Mouse (Mus musculus) stomach, embryonic 16.5 days (tissue): ENCODE data around the gene Gbx2. TPM values are rescaled to one million over a fixed set of nuclear protein-coding genes. Genes with fewer than 3 reads are reported as not detected.

Experiments
- ATAC-seq: fragments of 200-750 bp; cut with Nextera tagmentation; 2 replicates; pipeline ENCODE4 v1.8.0; 2017; ENCODE audit warnings: moderate number of reproducible peaks, moderate TSS enrichment; ENCODE audit not compliant: insufficient read depth, low FRiP score
- H3K27ac ChIP-seq: fragments of 300-500 bp; sonication (generic); 2 replicates; pipeline ENCODE4 v1.5.1; 2014; ENCODE audit warnings: low read length
- H3K27me3 ChIP-seq: fragments of 300-500 bp; sonication (generic); 2 replicates; pipeline ENCODE4 v1.6.1; 2014; ENCODE audit warnings: low read length, control low read depth, mixed read lengths; ENCODE audit not compliant: control insufficient read depth, insufficient read depth
- H3K36me3 ChIP-seq: fragments of 300-500 bp; sonication (generic); 2 replicates; pipeline ENCODE4 v1.6.1; 2014; ENCODE audit warnings: low read length; ENCODE audit not compliant: control insufficient read depth, insufficient read depth
- H3K4me1 ChIP-seq: fragments of 300-500 bp; sonication (generic); 2 replicates; pipeline ENCODE4 v1.6.1; 2014; ENCODE audit warnings: low read length, control low read depth, mixed read lengths; ENCODE audit not compliant: control insufficient read depth, insufficient read depth
- H3K4me2 ChIP-seq: fragments of 300-500 bp; sonication (generic); 2 replicates; pipeline ENCODE4 v1.6.1; 2014; ENCODE audit warnings: low read depth, low read length, mixed read lengths
- H3K4me3 ChIP-seq: fragments of 300-500 bp; sonication (generic); replicated peaks from 2 replicates; pipeline ENCODE4 v1.5.1; 2014; ENCODE audit warnings: mild to moderate bottlenecking, low read length
- H3K9ac ChIP-seq: fragments of 300-500 bp; sonication (generic); 2 replicates; pipeline ENCODE4 v1.6.1; 2014; ENCODE audit warnings: low read length
- H3K9me3 ChIP-seq: fragments of 300-500 bp; sonication (generic); replicated peaks from 2 replicates; pipeline ENCODE4 v1.6.1; 2016; ENCODE audit warnings: low read length, control low read depth; ENCODE audit not compliant: control insufficient read depth
- WGBS: fragments of 180-500 bp; shearing (Covaris S2); extraction: QIAGEN DNeasy Blood & Tissue Kit; methylation state at CpG from one replicate; pipeline ENCODE4 v1.1.7; 2014; 5-methylcytosine and 5-hydroxymethylcytosine counted together
- polyA plus RNA-seq: library from polyadenylated mRNA; unstranded; fragments of >200 nt; fragmentation: Nextera tagmentation; extraction: Ambion mirVana; gene quantifications from 2 replicates; pipeline ENCODE4 v1.2.1, GENCODE M21; 2015

Gbx2 gene
- polyA plus RNA-seq, 1 experiment from 2014 or later, result not detected

DNA sequence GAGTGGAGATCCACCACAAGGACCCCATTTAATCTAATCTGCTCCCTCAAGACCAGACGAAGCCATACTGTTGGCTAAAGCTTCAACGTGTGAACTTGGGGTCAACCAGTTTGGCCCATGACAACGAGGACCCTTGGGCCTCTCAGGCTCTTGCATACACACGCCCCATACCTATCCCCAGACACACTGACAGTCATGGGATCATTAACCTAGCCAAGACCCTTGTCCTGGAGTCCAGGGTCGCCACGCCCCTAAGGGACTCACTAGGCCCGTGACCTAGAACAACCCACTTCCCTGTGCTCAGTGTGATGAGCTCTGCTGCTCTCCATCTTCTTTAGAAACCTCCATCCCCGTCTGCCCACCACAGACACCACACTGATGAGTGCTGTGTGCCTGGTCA is 46.6 kb downstream of the Gbx2 start:
- Histone ChIP-seq H3K4me2 (no peak overlapping the region), H3K9me3 (no peaks in the 10 kb centered on the region), H3K36me3 (0 out of 2 replicates have a peak, but pooled peaks cover 5% of the 10 kb centered on the region), H3K27me3 (no peaks in the 10 kb centered on the region), H3K27ac (no peak overlapping the region), H3K4me1 (peaks cover 17% of the 10 kb centered on the region), H3K4me3 (no peak overlapping the region), H3K9ac (no peak overlapping the region)
- no peak for ATAC-seq
- WGBS, result 84% methylated on average over 8 of the region's 8 CpGs

DNA sequence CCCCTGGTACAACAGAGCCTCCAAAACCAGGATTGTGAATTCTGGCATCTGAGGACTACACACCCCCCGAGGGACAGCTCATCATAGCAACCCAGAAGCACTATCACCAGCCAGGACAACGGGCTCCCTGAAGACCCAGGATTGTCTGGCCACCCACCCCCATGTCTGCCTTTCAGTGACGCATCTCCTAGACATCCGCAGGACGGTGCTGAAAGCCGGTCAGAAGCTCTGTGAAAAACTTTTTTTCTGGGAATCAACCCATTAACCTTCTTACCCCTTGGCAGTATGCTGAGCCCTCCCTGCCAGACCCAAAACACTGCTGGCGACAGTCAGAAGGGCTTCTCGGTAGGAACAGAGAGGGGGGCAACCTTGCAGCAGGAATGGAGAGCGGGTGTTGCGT is 50.1 kb downstream of the Gbx2 start:
- Histone ChIP-seq H3K4me1 (peaks cover 24% of the 10 kb centered on the region), H3K4me3 (no peak overlapping the region), H3K9ac (no peak overlapping the region), H3K36me3 (no peaks in the 10 kb centered on the region), H3K27me3 (no peaks in the 10 kb centered on the region), H3K4me2 (no peak overlapping the region), H3K9me3 (no peaks in the 10 kb centered on the region), H3K27ac (no peak overlapping the region)
- no peak for ATAC-seq
- WGBS, result 65% methylated on average over 10 of the region's 10 CpGs

DNA sequence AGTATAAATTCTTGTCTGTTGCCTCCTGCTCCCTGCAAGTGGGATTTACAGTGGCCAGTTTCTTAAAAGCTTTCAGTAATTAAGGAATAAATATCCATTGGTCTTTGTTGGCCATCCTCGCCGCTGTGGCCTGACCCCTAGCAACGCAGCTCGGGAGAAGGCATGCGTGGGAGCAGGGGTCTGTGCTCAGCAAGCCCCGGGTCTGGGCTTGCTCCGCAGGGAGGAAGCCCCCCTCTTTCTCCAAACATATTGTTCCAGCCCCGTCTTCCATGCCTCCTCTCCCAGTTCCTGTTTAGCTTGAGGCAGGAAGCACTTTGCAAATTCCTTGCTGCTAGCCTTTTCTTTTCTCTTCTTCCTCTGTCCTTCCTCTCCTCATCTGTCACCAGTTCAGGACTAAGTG is 50.8 kb downstream of the Gbx2 start:
- Histone ChIP-seq H3K4me1 (peaks cover 17% of the 10 kb centered on the region), H3K27me3 (no peaks in the 10 kb centered on the region), H3K9me3 (no peaks in the 10 kb centered on the region), H3K36me3 (no peaks in the 10 kb centered on the region), H3K4me3 (no peak overlapping the region), H3K27ac (no peak overlapping the region), H3K4me2 (no peak overlapping the region), H3K9ac (no peak overlapping the region)
- ATAC-seq, result no peak
- WGBS, result 35% methylated on average over 8 of the region's 8 CpGs

DNA sequence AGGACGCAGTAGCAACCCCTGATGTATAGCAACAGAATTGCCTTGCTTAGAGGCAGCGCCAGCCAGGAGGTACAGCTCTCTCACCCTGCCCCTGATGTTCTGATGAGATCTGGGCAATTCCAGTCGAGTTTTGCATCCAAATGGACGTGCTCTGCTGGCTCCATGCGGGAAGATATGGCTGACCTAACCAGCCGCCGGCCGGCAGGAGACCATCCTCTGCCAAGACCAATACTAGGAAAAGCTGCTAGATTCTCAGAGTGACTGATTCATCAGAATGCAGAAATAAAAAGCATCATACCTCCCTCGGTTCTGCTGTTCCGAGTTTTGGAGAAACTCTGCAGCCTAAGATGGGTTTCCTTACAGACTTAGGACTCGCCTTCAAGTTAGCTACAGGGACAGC is 52.5 kb downstream of the Gbx2 start:
- H3K4me1 ChIP-seq, result peaks cover 8% of the 10 kb centered on the region; the same call in 1 of the 2 replicates
- no peak overlapping the region for H3K4me2 ChIP-seq
- WGBS, result 87% methylated on average over 11 of the region's 11 CpGs
- H3K36me3 ChIP-seq, result no peaks in the 10 kb centered on the region
- H3K9me3 ChIP-seq, result no peaks in the 10 kb centered on the region
- no peak overlapping the region for H3K27ac ChIP-seq
- ATAC-seq, result no peak
- H3K4me3 ChIP-seq, result no peak overlapping the region
- no peaks in the 10 kb centered on the region for H3K27me3 ChIP-seq
- H3K9ac ChIP-seq, result no peak overlapping the region

Other genes starting within 250 kb of the Gbx2 start
- 0.06 TPM in 1 of 2 replicates, not detected in the other for gene Asb18, start 83.5 kb upstream of the Gbx2 start, polyA plus RNA-seq
- 0.12 TPM in 1 of 2 replicates, not detected in the other for gene Iqca, start 222.2 kb upstream of the Gbx2 start, polyA plus RNA-seq